Mouse (Mus musculus) megakaryocyte, embryonic 14.5 days (primary cell): ENCODE results near the gene Ndel1.

Experiments
- FLI1 ChIP-seq: IDR thresholded peaks from 2 replicates; pipeline ENCODE4 v1.6.1; 2012; ENCODE audit warnings: low read length, inconsistent platforms, mixed read lengths
- GATA1 ChIP-seq: IDR thresholded peaks from 3 replicates; pipeline ENCODE4 v1.6.1; 2012; ENCODE audit warnings: mixed read lengths, low read length, inconsistent platforms, borderline replicate concordance

- TF ChIP-seq GATA1 (no peak), FLI1 (no peak)
These were observed 91.8 kb downstream of the Ndel1 start for GRCm38 (mm10) chr11:68779735-68780465.
